Mouse (Mus musculus) kidney, adult 2 months (tissue): ENCODE results near the gene Ctrc.

Experiments used
- CTCF ChIP-seq: fragments of 200-500 bp; conservative IDR thresholded peaks from 2 replicates; pipeline ENCODE4 v1.5.1; 2011; ENCODE audit warnings: low read depth, mild to moderate bottlenecking, control low read depth, low read length, moderate library complexity, mixed read lengths; ENCODE audit not compliant: insufficient read depth, insufficient read length
- POLR2A ChIP-seq: fragments of 200-500 bp; IDR thresholded peaks from one replicate; pipeline ENCODE4 v1.6.1; 2011; ENCODE audit warnings: low read depth, low read length, control low read depth

DNA sequence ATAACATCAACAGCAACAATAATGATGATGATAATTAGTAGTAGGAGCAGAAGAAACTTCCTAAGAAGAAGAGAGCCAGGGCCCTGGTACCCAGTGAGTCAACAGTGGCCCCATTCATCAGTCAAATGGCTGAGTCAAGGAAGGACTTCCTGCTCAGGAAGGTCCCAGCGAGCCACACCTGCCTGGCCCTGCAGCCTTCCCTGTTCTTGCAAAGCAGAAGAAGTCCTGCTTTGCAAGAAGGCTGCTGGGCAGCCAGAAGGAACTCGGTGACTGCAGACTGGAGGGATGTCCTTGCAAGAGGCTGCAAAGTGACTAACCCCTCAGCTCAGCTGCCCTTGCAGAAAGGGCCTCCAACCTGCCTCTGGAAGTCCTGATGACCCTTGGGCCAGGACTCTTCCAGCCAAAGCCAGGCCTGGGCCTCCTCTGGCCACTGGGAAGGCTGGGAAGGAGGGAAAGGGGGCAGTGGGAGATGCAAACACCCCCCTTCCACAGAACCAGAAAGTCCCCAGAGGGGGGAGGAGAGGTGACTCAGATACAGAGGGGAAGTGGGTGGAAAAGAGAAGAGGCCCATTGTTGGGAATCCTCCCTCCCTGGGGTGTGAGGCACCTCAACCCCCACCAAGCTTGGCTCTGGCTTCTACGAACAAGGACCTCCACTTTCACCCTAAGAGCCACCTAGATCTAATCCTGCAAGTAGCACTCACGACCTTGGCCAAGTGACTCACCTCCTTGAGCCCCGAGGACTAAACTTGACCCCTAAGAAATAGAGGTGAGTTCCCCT is 23.5 kb upstream of the Ctrc start:
- TF ChIP-seq POLR2A (no peak), CTCF (no peak)
